Mouse (Mus musculus): ENCODE measurements around the gene Gm8300. TPM values are rescaled to one million over a fixed set of nuclear protein-coding genes. Genes with fewer than 3 reads are reported as not detected.
"Not testable (repeated sequence)": the region's sequence is repeated elsewhere in the genome, so short reads cannot be mapped to it uniquely, and the experiment has no call there.

Gene Gm8300
- total and polyA plus RNA-seq, 2 experiments from 2014 or later = not detected

GRCm38 (mm10) chr12:87494421-87494820 lies 19.7 kb upstream of the Gm8300 start, which contains the start of gene Gm5788:
Gene Gm5788, plus strand, starts transcription at chr12:87494721.
- not testable (repeated sequence) for H3K27me3 ChIP-seq (ENCODE audit: insufficient read depth, low read length); H3K36me3 ChIP-seq (ENCODE audit: insufficient read depth, low read length); H3K9ac ChIP-seq (replicated peaks; ENCODE audit: low read length); H3K4me3 ChIP-seq (ENCODE audit: low read length); ATAC-seq; H3K4me2 ChIP-seq (ENCODE audit: low read depth, low read length); H3K4me1 ChIP-seq (ENCODE audit: insufficient read depth, low read length); H3K9me3 ChIP-seq (ENCODE audit: low read length); H3K27ac ChIP-seq; DNase-seq (ENCODE audit: low spot score)
- 83% methylated on average over 3 of the region's 3 CpGs for WGBS

GRCm38 (mm10) chr12:87519616-87520015 lies 5.5 kb downstream of the Gm8300 start:
- WGBS = 55% methylated on average over 3 of the region's 3 CpGs

GRCm38 (mm10) chr12:87543927-87544326 lies 29.8 kb downstream of the Gm8300 start:
- DNase-seq (ENCODE audit: low spot score) (no peak), ATAC-seq (no peak)
- Histone ChIP-seq H3K4me3 (ENCODE audit: low read length) (no peak overlapping the region), H3K36me3 (ENCODE audit: insufficient read depth, low read length) (no peaks in the 10 kb centered on the region), H3K9ac (replicated peaks; ENCODE audit: low read length) (no peak overlapping the region), H3K4me2 (ENCODE audit: low read depth, low read length) (no peak overlapping the region), H3K27me3 (ENCODE audit: insufficient read depth, low read length) (no peaks in the 10 kb centered on the region), H3K4me1 (ENCODE audit: insufficient read depth, low read length) (no peaks in the 10 kb centered on the region), H3K9me3 (ENCODE audit: low read length) (no peaks in the 10 kb centered on the region), H3K27ac (no peak overlapping the region)
- no peak for TF ChIP-seq CTCF (IDR thresholded peaks at IDR 0.05; ENCODE audit: low read depth)
- WGBS = 82% methylated on average over 3 of the region's 3 CpGs

More at GRCm38 (mm10) chr12:87519616-87520015, 5.5 kb downstream of the Gm8300 start:
- not testable (repeated sequence) for H3K9ac ChIP-seq (replicated peaks; ENCODE audit: low read length); H3K36me3 ChIP-seq (ENCODE audit: insufficient read depth, low read length); H3K4me1 ChIP-seq (ENCODE audit: insufficient read depth, low read length); H3K4me2 ChIP-seq (ENCODE audit: low read depth, low read length); H3K27ac ChIP-seq; H3K9me3 ChIP-seq (ENCODE audit: low read length); H3K4me3 ChIP-seq (ENCODE audit: low read length); ATAC-seq; H3K27me3 ChIP-seq (ENCODE audit: insufficient read depth, low read length); DNase-seq (ENCODE audit: low spot score)

GRCm38 (mm10) chr12:87550628-87551027 lies 36.5 kb downstream of the Gm8300 start:
- not testable (repeated sequence) for H3K4me1 ChIP-seq (ENCODE audit: insufficient read depth, low read length); H3K4me2 ChIP-seq (ENCODE audit: low read depth, low read length); H3K27ac ChIP-seq; ATAC-seq; H3K4me3 ChIP-seq (ENCODE audit: low read length); H3K9me3 ChIP-seq (ENCODE audit: low read length); H3K9ac ChIP-seq (replicated peaks; ENCODE audit: low read length); H3K36me3 ChIP-seq (ENCODE audit: insufficient read depth, low read length); H3K27me3 ChIP-seq (ENCODE audit: insufficient read depth, low read length)
- peak; percentile 8 for DNase-seq (ENCODE audit: low spot score)
- 69% methylated on average over 4 of the region's 4 CpGs for WGBS

Other genes starting within 250 kb of the Gm8300 start
- 51.6 and 61.3 TPM in 2 replicates for gene Vipas39, start 248.1 kb upstream of the Gm8300 start, total RNA-seq (2014; rRNA removed)
- 49.8 and 50.5 TPM in 2 replicates for gene Vipas39, start 248.1 kb upstream of the Gm8300 start, polyA plus RNA-seq (2015; fragmentation: Nextera tagmentation; extraction: Ambion mirVana)
- 75.0 and 102 TPM in 2 replicates for gene Ahsa1, start 247.8 kb upstream of the Gm8300 start, total RNA-seq (2014; rRNA removed)
- gene Ahsa1, start 247.8 kb upstream of the Gm8300 start, polyA plus RNA-seq (2015; fragmentation: Nextera tagmentation; extraction: Ambion mirVana) = 177 and 178 TPM in 2 replicates
- gene Ism2, start 214.6 kb upstream of the Gm8300 start, total RNA-seq (2014; rRNA removed) = 2.1 and 6.1 TPM in 2 replicates
- 1.5 and 1.9 TPM in 2 replicates for gene Ism2, start 214.6 kb upstream of the Gm8300 start, polyA plus RNA-seq (2015; fragmentation: Nextera tagmentation; extraction: Ambion mirVana)
- gene Sptlc2, start 126.0 kb upstream of the Gm8300 start, total RNA-seq (2014; rRNA removed) = 32.8 and 38.0 TPM in 2 replicates
- gene Sptlc2, start 126.0 kb upstream of the Gm8300 start, polyA plus RNA-seq (2015; fragmentation: Nextera tagmentation; extraction: Ambion mirVana) = 86.9 and 88.7 TPM in 2 replicates
- gene Slirp, start 70.4 kb upstream of the Gm8300 start, total RNA-seq (2014; rRNA removed) = 84.2 and 159 TPM in 2 replicates
- gene Slirp, start 70.4 kb upstream of the Gm8300 start, polyA plus RNA-seq (2015; fragmentation: Nextera tagmentation; extraction: Ambion mirVana) = 215 and 224 TPM in 2 replicates
- 23.0 and 25.8 TPM in 2 replicates for gene Alkbh1, start 70.3 kb upstream of the Gm8300 start, total RNA-seq (2014; rRNA removed)
- gene Alkbh1, start 70.3 kb upstream of the Gm8300 start, polyA plus RNA-seq (2015; fragmentation: Nextera tagmentation; extraction: Ambion mirVana) = 41.3 and 41.9 TPM in 2 replicates
- gene Snw1, start 42.0 kb upstream of the Gm8300 start, total RNA-seq (2014; rRNA removed) = 25.5 and 35.8 TPM in 2 replicates
- gene Snw1, start 42.0 kb upstream of the Gm8300 start, polyA plus RNA-seq (2015; fragmentation: Nextera tagmentation; extraction: Ambion mirVana) = 88.7 and 91.1 TPM in 2 replicates
- gene Gm5788, start 19.6 kb upstream of the Gm8300 start, total RNA-seq (2014; rRNA removed) = not detected in 2 replicates
- not detected in 2 replicates for gene Gm5788, start 19.6 kb upstream of the Gm8300 start, polyA plus RNA-seq (2015; fragmentation: Nextera tagmentation; extraction: Ambion mirVana)
- gene Oog1, start 88.4 kb downstream of the Gm8300 start, total RNA-seq (2014; rRNA removed) = not detected in 2 replicates
- not detected in 2 replicates for gene Oog1, start 88.4 kb downstream of the Gm8300 start, polyA plus RNA-seq (2015; fragmentation: Nextera tagmentation; extraction: Ambion mirVana)
- not detected in 2 replicates for gene Gm4027, start 104.6 kb downstream of the Gm8300 start, total RNA-seq (2014; rRNA removed)
- not detected in 2 replicates for gene Gm4027, start 104.6 kb downstream of the Gm8300 start, polyA plus RNA-seq (2015; fragmentation: Nextera tagmentation; extraction: Ambion mirVana)
- not detected in 2 replicates for gene Gm16381, start 130.3 kb downstream of the Gm8300 start, total RNA-seq (2014; rRNA removed)
- gene Gm16381, start 130.3 kb downstream of the Gm8300 start, polyA plus RNA-seq (2015; fragmentation: Nextera tagmentation; extraction: Ambion mirVana) = not detected in 2 replicates